Mouse (Mus musculus) spleen, embryonic (tissue): ENCODE measurements around the gene Dynlt1f.
"Not testable (repeated sequence)": the region's sequence is repeated elsewhere in the genome, so short reads cannot be mapped to it uniquely, and the experiment has no call there.

Source experiments
- CTCF ChIA-PET: fragments of 350-600 bp; sonication (Branson Sonifier 250); formaldehyde crosslinking; loops from one replicate; lab custom pipeline; 2022; lab: Charles Lee

Gene Dynlt1f

DNA sequence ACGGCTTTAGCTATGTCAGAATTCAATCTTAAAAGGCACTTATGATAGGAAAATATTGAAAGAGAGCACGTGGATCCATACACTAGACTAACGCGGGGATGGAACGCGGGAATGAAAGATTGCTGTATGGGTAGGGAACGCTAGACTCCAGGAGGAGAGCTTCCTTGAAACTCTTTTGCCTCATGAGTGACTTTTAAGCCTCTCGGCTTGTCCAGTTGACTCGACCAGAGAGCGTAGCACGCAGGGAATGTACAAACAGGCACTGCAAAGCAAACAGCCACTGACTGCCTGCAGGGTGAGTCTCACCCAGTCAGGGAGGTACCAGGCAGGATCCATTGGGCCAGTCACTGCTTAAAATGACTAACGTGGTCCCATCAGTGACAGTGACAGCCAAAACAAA is 33.7 kb downstream of the Dynlt1f start:
- CTCF ChIA-PET = not testable (repeated sequence)

GRCm38 (mm10) chr17:6620730-6621451 is 34.8 kb downstream of the Dynlt1f start:
- CTCF ChIA-PET = not testable (repeated sequence)

GRCm38 (mm10) chr17:6620035-6620434 is 35.7 kb downstream of the Dynlt1f start:
- CTCF ChIA-PET = not testable (repeated sequence)

GRCm38 (mm10) chr17:6619271-6619670 is 36.4 kb downstream of the Dynlt1f start:
- CTCF ChIA-PET = not testable (repeated sequence)

GRCm38 (mm10) chr17:6617689-6618400 is 37.9 kb downstream of the Dynlt1f start:
- CTCF ChIA-PET = not testable (repeated sequence)

GRCm38 (mm10) chr17:6616731-6617130 is 39.0 kb downstream of the Dynlt1f start:
- CTCF ChIA-PET = not testable (repeated sequence)

DNA sequence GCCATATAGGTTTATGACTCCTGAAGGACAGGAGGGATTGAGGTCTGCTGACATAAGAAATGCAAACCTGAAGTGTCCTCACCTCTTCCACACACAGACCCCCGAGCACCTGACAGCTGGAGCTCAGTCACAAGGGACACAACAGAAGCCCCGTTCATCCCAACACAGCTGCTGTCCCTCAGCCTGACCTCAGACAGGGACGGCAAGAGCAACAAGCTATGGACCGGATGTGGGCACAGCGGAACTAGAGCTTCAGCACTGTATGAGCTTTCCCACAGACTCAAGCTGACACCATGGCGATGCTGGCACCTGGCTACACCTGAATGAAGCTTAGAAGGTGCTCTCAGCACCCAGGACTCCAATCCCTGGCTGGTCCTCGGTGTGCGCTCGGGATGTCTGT is 41.4 kb downstream of the Dynlt1f start:
- CTCF ChIA-PET = not testable (repeated sequence)

- CTCF ChIA-PET = not testable (repeated sequence)
Measured at GRCm38 (mm10) chr17:6613524-6613923, 42.2 kb downstream of the Dynlt1f start.

DNA sequence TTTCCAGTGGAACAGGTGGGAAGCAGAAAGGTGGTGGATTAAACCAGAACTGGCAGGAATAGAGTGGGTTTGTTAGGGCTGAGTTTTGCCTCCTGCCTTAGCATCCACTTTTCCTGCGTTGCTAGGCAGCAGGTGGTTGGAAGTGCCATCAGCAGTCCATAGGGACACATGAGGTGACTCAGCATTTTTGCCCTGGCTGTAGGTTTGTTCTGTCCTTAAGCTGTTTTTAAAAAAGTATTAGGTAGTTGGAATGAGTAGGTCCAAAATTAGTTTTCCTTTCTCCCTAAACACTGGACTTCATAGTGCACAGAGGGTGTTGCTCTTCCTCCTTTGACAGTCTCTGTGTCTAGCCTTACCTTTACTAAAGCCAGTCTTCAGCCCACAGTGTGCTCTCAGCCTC is 50.4 kb downstream of the Dynlt1f start:
- CTCF ChIA-PET = not testable (repeated sequence)

GRCm38 (mm10) chr17:6602205-6602604 is 53.5 kb downstream of the Dynlt1f start:
- CTCF ChIA-PET = not testable (repeated sequence)

- CTCF ChIA-PET = interaction anchor here (0.6 kb wide), 1 partner anchor 493 kb away, joined by 3 read pairs; no protein-coding TSS in a partner anchor
Measured at GRCm38 (mm10) chr17:6601204-6601911, 54.3 kb downstream of the Dynlt1f start, which contains the start of gene Dynlt1c. Gene Dynlt1c (plus strand): TSS chr17:6601671.

- CTCF ChIA-PET = interaction anchor here (0.7 kb wide), 1 partner anchor 263 kb away, joined by 7 read pairs; no protein-coding TSS in a partner anchor
Measured at GRCm38 (mm10) chr17:6600216-6600911, 55.3 kb downstream of the Dynlt1f start.

- CTCF ChIA-PET = not testable (repeated sequence)
Measured at GRCm38 (mm10) chr17:6598356-6598755, 57.3 kb downstream of the Dynlt1f start.
